Mouse (Mus musculus): Measurements from ENCODE around the gene Cog5.

Cog5 gene

DNA sequence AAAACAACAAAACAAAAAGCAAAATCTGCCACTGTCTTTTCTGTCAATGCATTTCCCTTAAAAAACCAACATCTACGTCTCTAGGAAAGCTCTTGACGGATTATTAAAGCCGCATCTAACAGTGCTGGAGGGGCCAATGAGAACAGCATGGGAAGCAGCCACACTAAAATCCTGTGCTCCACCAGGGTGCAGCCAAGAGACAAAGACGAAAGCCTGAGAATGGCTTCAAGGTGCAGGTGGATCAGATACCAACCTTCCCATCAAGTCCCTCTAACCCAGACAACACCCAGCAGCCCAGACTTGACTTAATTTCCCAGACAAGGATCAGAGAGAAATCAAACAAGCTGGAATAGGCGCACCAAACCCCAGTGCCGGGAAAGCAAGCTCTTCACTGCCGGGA is 321.9 kb downstream of the Cog5 start:
- no peak for DNase-seq (ENCODE audit: low read depth in 1 of 2, low spot score in 2 of 2)

DNA sequence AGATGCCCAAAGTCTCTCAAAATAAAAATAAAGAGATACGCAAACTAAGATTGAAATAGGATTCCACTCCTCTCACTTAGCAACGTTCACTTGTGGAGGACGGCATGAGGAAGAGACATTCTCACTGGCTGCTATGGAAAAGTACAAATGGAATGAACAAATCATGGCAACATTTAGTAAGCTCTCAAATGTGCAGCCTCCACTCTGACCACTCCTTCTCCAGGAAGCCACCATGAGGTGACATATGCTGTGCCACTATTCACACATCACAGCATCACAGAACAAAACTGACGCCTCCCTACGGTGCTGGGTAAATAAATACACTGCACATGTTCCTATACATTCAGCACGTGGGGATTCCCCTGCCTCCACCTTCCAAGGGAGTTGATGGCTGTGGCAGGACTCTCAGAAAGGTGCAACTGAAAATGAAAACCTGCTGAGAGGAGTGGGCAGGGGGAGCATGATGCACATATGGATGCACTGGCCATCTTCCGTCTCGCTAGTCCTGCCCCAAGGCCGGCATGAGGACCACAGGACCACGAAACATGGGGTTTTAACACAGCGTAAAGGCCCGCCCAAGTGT is 323.0 kb downstream of the Cog5 start:
- DNase-seq (ENCODE audit: low read depth in 1 of 2, low spot score in 2 of 2), result no peak

DNA sequence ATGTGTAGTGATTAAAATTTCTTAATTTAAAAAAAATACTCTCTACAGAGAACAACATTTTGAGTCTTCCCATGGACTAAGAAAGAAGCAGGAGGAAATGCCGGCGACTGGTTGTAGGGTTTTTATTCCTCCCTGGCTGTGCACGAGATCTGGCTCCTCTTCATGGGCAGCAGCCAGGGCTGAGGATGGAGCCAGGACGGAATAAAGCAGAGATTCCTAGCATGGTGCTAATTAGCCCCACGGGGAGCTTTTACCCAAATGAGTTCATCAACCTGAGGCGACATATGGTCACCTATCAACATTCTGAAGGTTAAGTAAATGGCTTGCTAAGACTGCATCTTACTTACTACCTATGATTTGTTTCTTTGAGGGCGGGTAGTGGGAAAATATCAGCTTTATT is 328.6 kb downstream of the Cog5 start:
- DNase-seq (ENCODE audit: low read depth in 1 of 2, low spot score in 2 of 2), result no peak

DNA sequence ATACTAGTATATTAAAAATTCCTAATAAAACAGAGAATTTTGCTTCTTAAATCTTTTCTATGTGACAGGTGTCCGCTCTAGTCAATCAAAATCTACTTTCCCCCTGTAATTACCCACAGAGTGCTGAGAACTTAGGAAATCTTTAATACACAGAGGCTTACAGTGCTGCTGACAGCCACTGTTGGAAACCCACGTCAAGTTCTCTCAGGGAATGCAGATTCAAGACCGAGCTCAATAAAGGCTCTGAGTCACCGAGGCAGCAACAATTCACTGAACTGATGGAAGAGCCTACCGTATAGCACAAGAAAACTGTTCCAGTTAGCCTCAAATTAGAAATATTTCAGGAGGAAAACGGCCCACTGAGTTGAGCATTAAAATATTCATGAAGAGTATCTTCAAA is 329.1 kb downstream of the Cog5 start:
- no peak for DNase-seq (ENCODE audit: low read depth in 1 of 2, low spot score in 2 of 2)

DNA sequence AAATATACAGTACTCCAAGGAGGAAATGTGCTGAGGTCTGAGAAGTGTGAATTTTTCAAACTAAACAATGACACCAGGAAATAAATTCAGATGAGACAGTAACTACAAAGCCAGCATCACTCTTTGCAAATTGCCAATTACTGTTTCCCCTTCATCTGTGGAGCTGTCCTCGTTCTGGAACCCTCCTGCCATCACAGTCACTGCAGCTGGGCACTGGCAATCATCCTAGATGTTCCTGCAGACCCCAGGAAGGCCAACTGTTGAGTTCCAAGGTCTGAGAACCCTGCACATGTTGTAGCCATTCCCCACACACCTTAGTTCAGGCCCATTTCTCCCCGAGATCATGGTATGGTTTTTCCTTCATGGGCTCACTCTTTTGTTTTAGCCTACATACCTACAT is 329.5 kb downstream of the Cog5 start:
- DNase-seq (ENCODE audit: low read depth in 1 of 2, low spot score in 2 of 2), result no peak

DNA sequence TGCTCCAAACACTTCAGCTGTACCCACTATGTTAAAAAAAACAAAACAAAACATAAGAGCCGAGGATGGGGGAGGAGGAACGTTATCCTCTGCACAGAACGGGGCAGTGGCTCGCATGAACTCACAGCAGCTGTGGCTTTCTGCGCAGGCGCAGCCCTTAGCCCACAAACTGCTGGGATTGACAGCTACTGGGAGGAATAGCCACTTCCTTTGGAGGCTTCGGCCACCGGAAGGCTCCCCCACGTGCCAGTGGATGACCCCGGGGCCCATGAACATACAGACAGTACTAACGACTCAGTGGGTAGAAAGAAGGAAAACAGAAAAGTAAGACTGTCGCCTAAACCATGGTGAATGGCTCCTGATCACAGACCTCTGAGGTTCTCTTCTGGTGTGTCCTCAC is 330.0 kb downstream of the Cog5 start:
- DNase-seq (ENCODE audit: low read depth in 1 of 2, low spot score in 2 of 2), result no peak

DNA sequence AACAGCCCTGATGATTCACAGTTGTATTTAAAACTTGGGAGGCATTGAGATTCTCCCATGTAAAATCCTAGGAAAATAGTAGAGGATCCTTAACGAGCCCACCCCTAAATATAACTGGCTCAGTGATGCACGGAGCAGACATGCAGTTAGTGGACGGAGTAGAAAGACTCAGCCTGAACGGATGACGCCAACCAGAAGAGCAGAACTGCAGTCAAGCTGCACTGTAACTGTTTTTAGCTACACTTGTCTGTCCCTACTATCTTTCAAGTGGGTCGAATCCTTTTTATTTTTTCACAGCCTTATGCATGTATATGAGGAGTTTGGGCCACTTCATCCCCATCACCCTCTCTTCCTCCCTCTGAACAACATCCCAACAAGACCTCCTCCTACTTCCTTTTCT is 331.1 kb downstream of the Cog5 start:
- DNase-seq (ENCODE audit: low read depth in 1 of 2, low spot score in 2 of 2), result no peak

DNA sequence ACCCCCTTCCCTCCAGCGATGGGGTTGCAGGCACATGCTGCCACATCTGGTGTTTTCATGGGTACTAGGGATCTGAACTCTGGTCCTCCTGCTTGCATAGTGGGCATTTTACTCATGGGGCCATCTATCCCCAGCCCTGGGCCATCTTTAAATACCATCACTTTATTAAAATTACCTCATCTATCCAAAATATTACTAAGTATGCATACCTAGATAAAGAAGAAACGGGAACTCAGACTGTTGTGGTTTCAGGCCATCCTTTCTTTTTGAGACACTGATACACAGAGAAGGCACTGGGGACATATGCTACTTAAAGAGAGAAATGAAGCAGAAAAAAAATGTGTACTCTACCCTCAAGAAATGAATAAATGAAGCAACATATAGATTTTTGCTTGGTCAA is 331.8 kb downstream of the Cog5 start:
- DNase-seq (ENCODE audit: low read depth in 1 of 2, low spot score in 2 of 2), result no peak
